Mouse (Mus musculus): ENCODE results near the gene Gm266. TPM values are rescaled to one million over a fixed set of nuclear protein-coding genes. Genes with fewer than 3 reads are reported as not detected.

The Gm266 gene
- polyA plus RNA-seq, 1 experiment from 2014 or later = 42.6 TPM

Other genes starting within 250 kb of the Gm266 start
- not detected in 2 replicates for gene Amn, start 214.7 kb downstream of the Gm266 start, polyA plus RNA-seq (2014; fragmentation: Nextera tagmentation; extraction: Ambion mirVana)
- gene Cdc42bpb, start 108.1 kb downstream of the Gm266 start, polyA plus RNA-seq (2014; fragmentation: Nextera tagmentation; extraction: Ambion mirVana) = 44.1 and 44.9 TPM in 2 replicates
- gene Lbhd2, start 79.0 kb downstream of the Gm266 start, polyA plus RNA-seq (2014; fragmentation: Nextera tagmentation; extraction: Ambion mirVana) = 0.93 and 1.5 TPM in 2 replicates
- gene Exoc3l4, start 68.8 kb downstream of the Gm266 start, polyA plus RNA-seq (2014; fragmentation: Nextera tagmentation; extraction: Ambion mirVana) = 5.7 and 6.8 TPM in 2 replicates
- 3.5 and 5.0 TPM in 2 replicates for gene Tnfaip2, start 43.4 kb downstream of the Gm266 start, polyA plus RNA-seq (2014; fragmentation: Nextera tagmentation; extraction: Ambion mirVana)
- gene Eif5, start 52.2 kb upstream of the Gm266 start, polyA plus RNA-seq (2014; fragmentation: Nextera tagmentation; extraction: Ambion mirVana) = 448 and 475 TPM in 2 replicates
- gene Mark3, start 88.7 kb upstream of the Gm266 start, polyA plus RNA-seq (2014; fragmentation: Nextera tagmentation; extraction: Ambion mirVana) = 58.5 and 58.9 TPM in 2 replicates
- gene Ckb, start 186.5 kb upstream of the Gm266 start, polyA plus RNA-seq (2014; fragmentation: Nextera tagmentation; extraction: Ambion mirVana) = 548 and 555 TPM in 2 replicates
- 7.8 and 9.2 TPM in 2 replicates for gene Trmt61a, start 192.3 kb upstream of the Gm266 start, polyA plus RNA-seq (2014; fragmentation: Nextera tagmentation; extraction: Ambion mirVana)
- 49.8 and 58.0 TPM in 2 replicates for gene Bag5, start 227.4 kb upstream of the Gm266 start, polyA plus RNA-seq (2014; fragmentation: Nextera tagmentation; extraction: Ambion mirVana)
- gene Apopt1, start 227.4 kb upstream of the Gm266 start, polyA plus RNA-seq (2014; fragmentation: Nextera tagmentation; extraction: Ambion mirVana) = 56.1 and 60.8 TPM in 2 replicates